Mouse (Mus musculus) lung, embryonic 14.5 days (tissue): Measurements from ENCODE around the gene Phkg1. TPM values are rescaled to one million over a fixed set of nuclear protein-coding genes. Genes with fewer than 3 reads are reported as not detected.
"Not testable (repeated sequence)": the region's sequence is repeated elsewhere in the genome, so short reads cannot be mapped to it uniquely, and the experiment has no call there.

Source experiments
- ATAC-seq: fragments of 200-750 bp; cut with Nextera tagmentation; 2 replicates; pipeline ENCODE4 v1.8.0; 2017; ENCODE audit warnings: mild to moderate bottlenecking, moderate TSS enrichment, moderate library complexity; ENCODE audit not compliant: insufficient read depth
- DNase-seq: peaks from one replicate; pipeline ENCODE4 v3.0.0-alpha.2; 2015
- H3K27ac ChIP-seq: fragments of 300-500 bp; sonication (generic); 2 replicates; pipeline ENCODE4 v1.5.1; 2014; ENCODE audit warnings: low read depth, mild to moderate bottlenecking, moderate library complexity
- H3K27me3 ChIP-seq: fragments of 300-500 bp; sonication (generic); 2 replicates; pipeline ENCODE4 v1.6.1; 2014; ENCODE audit warnings: low read length, control low read depth; ENCODE audit not compliant: insufficient read depth
- H3K36me3 ChIP-seq: fragments of 300-500 bp; sonication (generic); 2 replicates; pipeline ENCODE4 v1.6.1; 2014; ENCODE audit warnings: control low read depth; ENCODE audit not compliant: insufficient read depth
- H3K4me1 ChIP-seq: fragments of 300-500 bp; sonication (generic); 2 replicates; pipeline ENCODE4 v1.6.1; 2014; ENCODE audit warnings: antibody characterized with exemption, control low read depth; ENCODE audit not compliant: insufficient read depth
- H3K4me2 ChIP-seq: fragments of 300-500 bp; sonication (generic); 2 replicates; pipeline ENCODE4 v1.6.1; 2014; ENCODE audit warnings: mild to moderate bottlenecking
- H3K4me3 ChIP-seq: fragments of 300-500 bp; sonication (generic); 2 replicates; pipeline ENCODE4 v1.5.1; 2014; ENCODE audit warnings: low read depth, low read length
- H3K9ac ChIP-seq: fragments of 300-500 bp; sonication (generic); 2 replicates; pipeline ENCODE4 v1.6.1; 2014
- H3K9me3 ChIP-seq: fragments of 300-500 bp; sonication (generic); 2 replicates; pipeline ENCODE4 v1.6.1; 2016; ENCODE audit warnings: low read depth, low read length, control low read depth
- CTCF ChIP-seq: IDR thresholded peaks from 2 replicates; pipeline ENCODE4 v1.5.1; 2016; ENCODE audit warnings: antibody characterized with exemption, low read depth
- WGBS: fragments of 180-500 bp; shearing (Covaris S2); extraction: QIAGEN DNeasy Blood & Tissue Kit; methylation state at CpG from one replicate; pipeline ENCODE4 v1.1.7; 2014; 5-methylcytosine and 5-hydroxymethylcytosine counted together
- polyA plus RNA-seq: library from polyadenylated mRNA; unstranded; fragments of >200 nt; fragmentation: Nextera tagmentation; extraction: Ambion mirVana; gene quantifications from 2 replicates; pipeline ENCODE4 v1.2.1, GENCODE M21; 2014

Phkg1 gene
- polyA plus RNA-seq, 1 experiment from 2014 or later: 0.11 TPM

DNA sequence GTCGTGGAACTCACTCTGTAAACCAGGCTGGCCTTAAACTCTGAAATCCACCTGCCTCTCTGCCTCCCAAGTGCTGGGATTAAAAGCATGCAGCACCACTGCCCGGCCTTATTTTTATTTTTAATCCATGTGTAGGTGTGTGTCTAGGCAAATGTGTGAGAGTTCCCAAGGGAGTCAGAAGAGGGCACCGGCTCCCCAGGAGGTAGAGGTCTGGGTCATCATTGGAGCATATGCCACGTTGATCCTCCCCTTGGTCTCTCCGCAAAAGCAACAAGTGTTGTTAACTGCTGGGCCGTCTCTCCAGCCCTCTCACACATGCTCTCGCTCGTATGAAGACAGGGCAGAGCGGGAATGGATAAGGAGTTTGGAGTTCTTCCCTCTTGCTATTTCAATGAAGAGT, 20.4 kb upstream of the Phkg1 start:
- no peak for TF ChIP-seq CTCF
- H3K27me3 ChIP-seq: no peaks in the 10 kb centered on the region
- no peak for ATAC-seq
- no peak overlapping the region for H3K4me3 ChIP-seq
- no peak for DNase-seq
- H3K9ac ChIP-seq: no peak overlapping the region
- 69% methylated on average over 9 of the region's 9 CpGs for WGBS
- H3K27ac ChIP-seq: no peak overlapping the region
- H3K9me3 ChIP-seq: no peaks in the 10 kb centered on the region
- no peaks in the 10 kb centered on the region for H3K36me3 ChIP-seq
- no peaks in the 10 kb centered on the region for H3K4me1 ChIP-seq
- H3K4me2 ChIP-seq: no peak overlapping the region

DNA sequence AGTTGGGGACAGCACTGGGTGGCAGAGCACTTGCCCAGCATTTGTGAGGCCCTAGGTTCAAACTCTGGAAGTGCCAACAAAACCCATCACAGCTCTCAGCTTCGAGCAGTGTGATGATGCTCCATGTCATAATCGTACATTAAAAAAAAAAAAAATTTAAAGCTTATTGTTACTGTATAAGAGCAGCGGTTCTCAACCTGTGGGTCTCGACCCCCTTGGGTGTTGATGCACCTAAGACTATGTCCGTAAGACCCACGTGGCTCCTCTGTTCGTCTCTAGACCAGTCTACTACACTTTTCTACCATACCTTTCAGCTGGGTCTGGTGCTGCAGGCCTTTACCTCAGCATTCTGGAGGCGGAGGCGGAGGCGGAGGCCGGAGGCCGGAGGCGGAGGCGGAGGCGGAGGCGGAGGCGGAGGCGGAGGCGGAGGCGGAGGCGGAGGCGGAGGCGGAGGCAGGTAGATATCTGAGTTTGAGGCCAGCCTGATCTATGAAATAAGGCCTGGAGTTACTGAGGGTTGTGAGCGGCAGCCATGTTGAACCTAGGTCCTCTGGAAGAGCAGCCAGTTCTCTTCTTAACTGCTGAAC, 19.8 kb upstream of the Phkg1 start:
- ATAC-seq (no peak), DNase-seq (no peak)
- H3K9ac ChIP-seq: no peak overlapping the region
- H3K9me3 ChIP-seq: no peaks in the 10 kb centered on the region
- no peaks in the 10 kb centered on the region for H3K27me3 ChIP-seq
- H3K27ac ChIP-seq: no peak overlapping the region
- H3K36me3 ChIP-seq: no peaks in the 10 kb centered on the region
- no peak for TF ChIP-seq CTCF
- no peaks in the 10 kb centered on the region for H3K4me1 ChIP-seq
- H3K4me2 ChIP-seq: no peak overlapping the region
- H3K4me3 ChIP-seq: no peak overlapping the region
- WGBS: 87% methylated on average over 24 of the region's 24 CpGs

DNA sequence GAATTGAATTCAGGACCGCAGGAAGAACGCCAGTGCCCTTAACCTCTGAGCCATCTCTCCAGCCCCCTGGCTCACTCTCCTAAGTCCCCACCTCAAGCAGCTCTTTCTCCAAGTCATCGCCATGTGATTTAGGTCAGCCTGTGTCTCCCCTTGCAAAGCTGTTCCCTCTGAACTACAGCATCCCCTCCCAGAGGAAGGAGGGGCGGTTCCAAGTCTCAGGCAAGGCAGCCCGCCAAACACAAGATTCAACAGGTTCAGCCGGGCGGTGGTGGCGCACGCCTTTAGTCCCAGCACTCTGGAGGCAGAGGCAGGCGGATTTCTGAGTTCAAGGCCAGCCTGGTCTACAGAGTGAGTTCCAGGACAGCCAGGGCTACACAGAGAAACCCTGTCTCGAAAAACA, 17.1 kb upstream of the Phkg1 start:
- H3K36me3 ChIP-seq, H3K4me3 ChIP-seq, ATAC-seq, H3K4me2 ChIP-seq, H3K27ac ChIP-seq, H3K9me3 ChIP-seq, H3K27me3 ChIP-seq, H3K4me1 ChIP-seq, DNase-seq, H3K9ac ChIP-seq: not testable (repeated sequence)
- 81% methylated on average over 11 of the region's 11 CpGs for WGBS

DNA sequence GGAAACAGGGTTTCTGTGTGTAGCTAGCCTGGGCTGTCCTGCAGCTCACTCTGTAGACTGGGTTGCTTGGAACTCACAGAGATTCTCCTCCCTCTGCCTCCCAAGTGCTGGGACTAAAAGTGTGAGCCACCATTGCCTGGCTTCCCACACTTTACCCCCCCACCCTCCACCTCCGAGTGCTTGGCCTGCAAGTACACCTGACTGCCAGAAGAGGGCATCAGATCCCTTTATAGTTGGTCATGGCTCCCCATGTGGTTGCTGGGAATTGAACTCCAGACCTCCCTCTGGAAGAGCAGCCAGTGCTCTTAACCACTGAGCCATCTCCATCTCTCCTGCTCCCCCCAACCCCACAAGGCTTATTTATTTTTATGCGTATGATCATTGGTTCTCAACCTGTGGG, 15.7 kb upstream of the Phkg1 start:
- no peak for ATAC-seq
- H3K27ac ChIP-seq: no peak overlapping the region
- H3K4me2 ChIP-seq: no peak overlapping the region
- WGBS: 31% methylated on average over 2 of the region's 2 CpGs
- H3K4me1 ChIP-seq: no peaks in the 10 kb centered on the region
- H3K27me3 ChIP-seq: no peaks in the 10 kb centered on the region
- H3K9me3 ChIP-seq: no peaks in the 10 kb centered on the region
- peak; percentile 50 for DNase-seq
- peak; percentile 68 for TF ChIP-seq CTCF
- no peaks in the 10 kb centered on the region for H3K36me3 ChIP-seq
- no peak overlapping the region for H3K4me3 ChIP-seq
- no peak overlapping the region for H3K9ac ChIP-seq

DNA sequence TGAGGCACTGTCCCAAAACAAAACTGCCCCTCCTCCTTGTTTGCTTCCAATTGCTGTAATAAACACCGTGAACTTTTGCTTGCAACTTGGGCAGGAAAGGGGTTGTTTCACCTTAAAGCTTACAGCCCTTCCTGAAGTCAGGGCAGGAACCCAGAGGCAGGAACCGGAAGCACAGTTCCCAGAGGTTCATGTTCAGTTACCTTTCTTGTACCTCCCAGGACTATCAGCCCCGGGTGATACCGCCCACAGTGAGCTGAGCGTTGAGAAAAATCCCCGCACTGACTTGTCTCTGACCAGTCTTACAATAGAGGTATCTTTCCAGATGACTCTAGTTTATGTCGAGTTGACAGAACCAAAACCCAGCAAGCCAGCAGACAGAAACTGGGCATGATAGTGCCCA, 11.2 kb upstream of the Phkg1 start:
- Histone ChIP-seq H3K36me3 (no peaks in the 10 kb centered on the region), H3K9me3 (no peaks in the 10 kb centered on the region), H3K4me2 (peak overlapping the region; percentile 81; the same call in 1 of the 2 replicates), H3K9ac (no peak overlapping the region), H3K27ac (no peak overlapping the region), H3K4me3 (no peak overlapping the region), H3K4me1 (no peaks in the 10 kb centered on the region), H3K27me3 (no peaks in the 10 kb centered on the region)
- DNase-seq: no peak
- 68% methylated on average over 7 of the region's 7 CpGs for WGBS
- ATAC-seq: no peak
- no peak for TF ChIP-seq CTCF

DNA sequence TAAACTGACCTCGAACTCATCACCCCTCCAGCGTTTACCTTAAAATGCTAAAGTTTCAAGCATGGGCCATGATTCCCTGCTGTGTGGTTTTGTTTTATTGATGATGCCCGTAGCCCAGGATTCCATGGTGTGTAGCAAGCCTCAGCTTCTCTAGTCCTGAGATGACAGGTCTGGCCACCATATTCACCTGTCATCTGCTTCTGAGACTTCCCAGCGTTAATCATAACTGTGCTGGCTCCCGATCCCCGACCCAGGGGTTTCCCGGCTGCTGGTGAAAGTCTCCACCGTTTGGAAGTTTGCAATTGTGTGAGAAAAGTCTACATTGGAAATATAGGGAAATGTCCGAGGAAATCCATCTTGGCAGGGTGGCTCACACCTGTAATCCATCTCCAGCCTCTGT, 10.8 kb upstream of the Phkg1 start:
- peak overlapping the region; percentile 54 for H3K4me3 ChIP-seq
- ATAC-seq: no peak
- H3K9me3 ChIP-seq: no peaks in the 10 kb centered on the region
- no peaks in the 10 kb centered on the region for H3K27me3 ChIP-seq
- no peak overlapping the region for H3K27ac ChIP-seq
- TF ChIP-seq CTCF: no peak
- H3K36me3 ChIP-seq: no peaks in the 10 kb centered on the region
- H3K4me2 ChIP-seq: peak overlapping the region; percentile 81
- WGBS: 65% methylated on average over 9 of the region's 9 CpGs
- H3K9ac ChIP-seq: peak overlapping the region; percentile 57
- H3K4me1 ChIP-seq: no peaks in the 10 kb centered on the region
- no peak for DNase-seq

DNA sequence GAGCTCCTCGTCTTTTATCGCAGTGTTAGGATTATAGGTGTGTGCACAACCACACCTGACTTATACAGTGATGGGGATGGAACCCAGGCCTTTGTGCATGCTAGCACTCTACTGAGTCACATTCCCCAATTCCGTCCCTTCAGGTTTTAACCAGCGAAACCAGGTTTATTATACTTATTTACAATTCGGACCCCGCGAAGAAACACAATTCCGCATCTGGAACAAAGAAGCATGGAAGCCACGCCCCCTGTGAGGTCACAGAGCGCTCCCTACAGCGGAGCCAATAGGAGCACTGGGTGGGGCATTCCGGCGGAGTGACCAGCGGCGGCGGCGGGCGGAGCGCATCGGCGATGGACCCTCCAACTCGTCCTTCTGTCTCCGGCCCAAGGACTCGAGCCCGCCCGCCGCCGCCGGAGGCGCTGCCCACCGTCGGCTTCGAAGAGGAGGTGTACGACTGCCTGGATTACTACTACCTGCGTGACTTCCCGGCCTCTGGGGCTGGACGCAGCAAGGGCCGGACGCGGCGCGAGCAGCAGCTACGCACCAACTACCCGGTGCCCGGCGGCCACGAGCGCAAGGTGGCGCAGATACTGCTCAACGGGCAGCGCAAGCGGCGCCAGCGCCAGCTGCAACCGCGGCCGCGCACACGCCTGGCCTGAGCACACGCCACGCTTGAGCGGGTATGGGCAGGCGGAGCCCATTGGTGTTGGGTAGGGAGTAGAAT, 10.1 kb upstream of the Phkg1 start, which contains the start of gene Nupr1l:
Nupr1l (plus strand) TSS at position 299 of the 724 bp plus-strand sequence.
- under 1% methylated on average over 63 of the region's 63 CpGs for WGBS
- Histone ChIP-seq H3K9me3 (no peaks in the 10 kb centered on the region), H3K4me2 (peak within 1 kb of the TSS; percentile 81), H3K4me1 (no peaks in the 10 kb centered on the region), H3K36me3 (no peaks in the 10 kb centered on the region), H3K4me3 (peak within 1 kb of the TSS; percentile 54), H3K27me3 (no peaks in the 10 kb centered on the region), H3K27ac (peak within 1 kb of the TSS; percentile 88), H3K9ac (peak within 1 kb of the TSS; percentile 57)
- TF ChIP-seq CTCF: no peak; the same call in 1 of the 2 replicates
- ATAC-seq (peak; percentile 99), DNase-seq (peak; percentile 98)
